Mouse (Mus musculus): Measurements from ENCODE around the gene Sema6d.

DNA sequence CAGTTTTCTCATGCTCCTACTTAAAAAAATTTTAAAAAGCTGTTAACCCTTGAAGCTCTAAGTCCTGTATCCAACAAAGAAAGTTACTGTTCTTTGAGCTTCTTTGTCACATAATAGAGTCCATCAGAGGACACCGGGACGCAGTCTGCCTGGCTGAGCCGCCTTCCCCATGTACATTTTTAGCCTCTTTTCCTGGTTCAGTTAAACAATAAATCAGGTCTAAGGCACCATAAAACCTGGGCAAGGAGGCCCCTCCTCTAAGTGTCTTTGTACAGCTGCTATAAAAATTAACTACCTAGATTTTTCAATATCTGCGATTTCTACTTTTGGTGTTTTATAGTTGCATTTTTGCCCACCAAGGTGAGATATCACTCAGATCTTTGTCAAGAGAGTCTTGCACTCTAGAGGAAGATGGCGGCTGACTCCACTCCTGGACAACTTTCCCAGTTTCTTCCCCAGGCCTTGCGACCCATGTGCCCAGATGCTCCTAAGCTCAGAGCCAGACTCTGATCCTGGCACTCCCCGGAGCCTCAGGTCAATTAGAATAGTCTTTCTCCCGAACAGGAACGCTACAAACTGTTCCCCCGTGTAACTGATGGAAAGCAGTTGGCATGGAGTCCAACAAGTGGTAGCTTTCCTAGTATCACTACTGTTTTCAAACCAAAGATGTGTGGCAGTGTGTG, 534.6 kb downstream of the Sema6d start:
- TF ChIP-seq TAL1 (IDR thresholded peaks at IDR 0.05; ENCODE audit: low read length) (no peak), GATA1 (IDR thresholded peaks at IDR 0.05; ENCODE audit: low read length) (no peak)

Measured in erythroblast, embryonic 14.5 days (primary cell).